Mouse (Mus musculus) liver, embryonic 15.5 days (tissue): ENCODE measurements around the gene Lrrtm1. TPM values are rescaled to one million over a fixed set of nuclear protein-coding genes. Genes with fewer than 3 reads are reported as not detected.

Source experiments
- ATAC-seq: fragments of 200-750 bp; cut with Nextera tagmentation; 2 replicates; pipeline ENCODE4 v1.8.0; 2017; ENCODE audit warnings: moderate number of reproducible peaks, mild to moderate bottlenecking, moderate library complexity; ENCODE audit not compliant: insufficient read depth
- H3K27ac ChIP-seq: fragments of 300-500 bp; sonication (generic); replicated peaks from 2 replicates; pipeline ENCODE4 v1.5.1; 2015; ENCODE audit warnings: mild to moderate bottlenecking, inconsistent platforms
- H3K27me3 ChIP-seq: fragments of 300-500 bp; sonication (generic); 2 replicates; pipeline ENCODE4 v1.6.1; 2015; ENCODE audit warnings: mild to moderate bottlenecking, inconsistent platforms
- H3K36me3 ChIP-seq: fragments of 300-500 bp; sonication (generic); replicated peaks from 2 replicates; pipeline ENCODE4 v1.6.1; 2015; ENCODE audit warnings: moderate library complexity, mild to moderate bottlenecking, inconsistent platforms
- H3K4me1 ChIP-seq: fragments of 300-500 bp; sonication (generic); replicated peaks from 2 replicates; pipeline ENCODE4 v1.6.1; 2015; ENCODE audit warnings: inconsistent platforms
- H3K4me2 ChIP-seq: fragments of 300-500 bp; sonication (generic); 2 replicates; pipeline ENCODE4 v1.6.1; 2015; ENCODE audit warnings: moderate library complexity, mild to moderate bottlenecking, inconsistent platforms
- H3K4me3 ChIP-seq: fragments of 300-500 bp; sonication (generic); replicated peaks from 2 replicates; pipeline ENCODE4 v1.5.1; 2015; ENCODE audit warnings: mild to moderate bottlenecking, inconsistent platforms
- H3K9ac ChIP-seq: fragments of 300-500 bp; sonication (generic); 2 replicates; pipeline ENCODE4 v1.6.1; 2015; ENCODE audit warnings: moderate library complexity, mild to moderate bottlenecking, inconsistent platforms
- H3K9me3 ChIP-seq: fragments of 300-500 bp; sonication (generic); replicated peaks from 2 replicates; pipeline ENCODE4 v1.6.1; 2016; ENCODE audit warnings: inconsistent platforms
- WGBS: fragments of 180-500 bp; shearing (Covaris S2); methylation state at CpG from one replicate; pipeline ENCODE4 v1.1.7; 2015; ENCODE audit warnings: mixed read lengths; ENCODE audit not compliant: insufficient replicate concordance; 5-methylcytosine and 5-hydroxymethylcytosine counted together
- polyA plus RNA-seq: library from polyadenylated mRNA; unstranded; fragments of >200 nt; fragmentation: Nextera tagmentation; extraction: Ambion mirVana; gene quantifications from 2 replicates; pipeline ENCODE4 v1.2.1, GENCODE M21; 2015

Gene Lrrtm1
- polyA plus RNA-seq = 0.07 and 0.09 TPM in 2 replicates

- Histone ChIP-seq H3K4me1 (no peaks in the 10 kb centered on the region), H3K36me3 (no peaks in the 10 kb centered on the region), H3K27ac (no peak within 1 kb of the TSS), H3K9me3 (no peaks in the 10 kb centered on the region), H3K4me3 (no peak within 1 kb of the TSS), H3K4me2 (peak within 1 kb of the TSS; percentile 25; the same call in 1 of the 2 replicates), H3K9ac (no peak within 1 kb of the TSS), H3K27me3 (peaks cover 36% of the 10 kb centered on the region)
- no peak for ATAC-seq
- 2% methylated on average over 53 of the region's 53 CpGs for WGBS
These were observed at the start of gene Lrrtm1 for GRCm38 (mm10) chr6:77242601-77243406. Gene Lrrtm1 (plus strand): TSS chr6:77242689.

- Histone ChIP-seq H3K9ac (no peak overlapping the region), H3K4me3 (no peak overlapping the region), H3K36me3 (no peaks in the 10 kb centered on the region), H3K4me1 (no peaks in the 10 kb centered on the region), H3K27me3 (no peaks in the 10 kb centered on the region), H3K9me3 (no peaks in the 10 kb centered on the region), H3K4me2 (no peak overlapping the region), H3K27ac (no peak overlapping the region)
- ATAC-seq = no peak
- WGBS = 54% methylated on average over 3 of the region's 3 CpGs
These were observed 45.8 kb upstream of the Lrrtm1 start for GRCm38 (mm10) chr6:77196650-77197049.

- Histone ChIP-seq H3K27me3 (no peaks in the 10 kb centered on the region), H3K36me3 (no peaks in the 10 kb centered on the region), H3K4me3 (no peak overlapping the region), H3K4me2 (no peak overlapping the region), H3K4me1 (no peaks in the 10 kb centered on the region), H3K9ac (no peak overlapping the region), H3K27ac (no peak overlapping the region), H3K9me3 (no peaks in the 10 kb centered on the region)
- ATAC-seq = no peak
- WGBS = 68% methylated on average over 2 of the region's 2 CpGs
These were observed 43.1 kb upstream of the Lrrtm1 start for GRCm38 (mm10) chr6:77199375-77199774.

- ATAC-seq = no peak
- Histone ChIP-seq H3K27me3 (no peaks in the 10 kb centered on the region), H3K4me3 (no peak overlapping the region), H3K9me3 (no peaks in the 10 kb centered on the region), H3K36me3 (no peaks in the 10 kb centered on the region), H3K9ac (no peak overlapping the region), H3K4me2 (no peak overlapping the region), H3K27ac (no peak overlapping the region), H3K4me1 (no peaks in the 10 kb centered on the region)
- 74% methylated on average over 1 of the region's 1 CpGs for WGBS
These were observed 33.3 kb upstream of the Lrrtm1 start for GRCm38 (mm10) chr6:77209183-77209582.

GRCm38 (mm10) chr6:77209929-77210328 lies 32.6 kb upstream of the Lrrtm1 start:
- Histone ChIP-seq H3K36me3 (no peaks in the 10 kb centered on the region), H3K4me1 (no peaks in the 10 kb centered on the region), H3K27ac (no peak overlapping the region), H3K9ac (no peak overlapping the region), H3K4me3 (no peak overlapping the region), H3K9me3 (no peaks in the 10 kb centered on the region), H3K4me2 (no peak overlapping the region), H3K27me3 (no peaks in the 10 kb centered on the region)
- ATAC-seq = no peak
- 70% methylated on average over 3 of the region's 3 CpGs for WGBS

GRCm38 (mm10) chr6:77213757-77214409 lies 28.6 kb upstream of the Lrrtm1 start:
- Histone ChIP-seq H3K9ac (no peak overlapping the region), H3K4me2 (no peak overlapping the region), H3K36me3 (no peaks in the 10 kb centered on the region), H3K9me3 (no peaks in the 10 kb centered on the region), H3K4me1 (no peaks in the 10 kb centered on the region), H3K27me3 (no peaks in the 10 kb centered on the region), H3K27ac (no peak overlapping the region), H3K4me3 (no peak overlapping the region)
- no peak for ATAC-seq
- 26% methylated on average over 3 of the region's 3 CpGs for WGBS

- H3K4me1 ChIP-seq = no peaks in the 10 kb centered on the region
- H3K4me3 ChIP-seq = no peak overlapping the region
- no peaks in the 10 kb centered on the region for H3K36me3 ChIP-seq
- H3K27me3 ChIP-seq = no peaks in the 10 kb centered on the region
- no peak overlapping the region for H3K9ac ChIP-seq
- 49% methylated on average over 4 of the region's 4 CpGs for WGBS
- H3K27ac ChIP-seq = no peak overlapping the region
- H3K9me3 ChIP-seq = no peaks in the 10 kb centered on the region
- no peak overlapping the region for H3K4me2 ChIP-seq
- ATAC-seq = no peak
These were observed 27.2 kb upstream of the Lrrtm1 start for GRCm38 (mm10) chr6:77215322-77215721.

GRCm38 (mm10) chr6:77218875-77219274 lies 23.6 kb upstream of the Lrrtm1 start:
- Histone ChIP-seq H3K4me1 (no peaks in the 10 kb centered on the region), H3K27me3 (no peaks in the 10 kb centered on the region), H3K27ac (no peak overlapping the region), H3K4me3 (no peak overlapping the region), H3K36me3 (no peaks in the 10 kb centered on the region), H3K9me3 (no peaks in the 10 kb centered on the region), H3K4me2 (no peak overlapping the region), H3K9ac (no peak overlapping the region)
- ATAC-seq = no peak

- Histone ChIP-seq H3K36me3 (no peaks in the 10 kb centered on the region), H3K9me3 (no peaks in the 10 kb centered on the region), H3K4me1 (no peaks in the 10 kb centered on the region), H3K4me3 (no peak overlapping the region), H3K27me3 (no peaks in the 10 kb centered on the region), H3K27ac (no peak overlapping the region), H3K9ac (no peak overlapping the region), H3K4me2 (no peak overlapping the region)
- 69% methylated on average over 4 of the region's 4 CpGs for WGBS
- ATAC-seq = no peak
These were observed 21.7 kb upstream of the Lrrtm1 start for GRCm38 (mm10) chr6:77220776-77221175.

GRCm38 (mm10) chr6:77222849-77223638 lies 19.4 kb upstream of the Lrrtm1 start:
- no peaks in the 10 kb centered on the region for H3K4me1 ChIP-seq
- no peaks in the 10 kb centered on the region for H3K9me3 ChIP-seq
- no peaks in the 10 kb centered on the region for H3K36me3 ChIP-seq
- H3K9ac ChIP-seq = no peak overlapping the region
- ATAC-seq = no peak
- H3K27ac ChIP-seq = no peak overlapping the region
- 60% methylated on average over 16 of the region's 16 CpGs for WGBS
- H3K4me2 ChIP-seq = no peak overlapping the region
- H3K4me3 ChIP-seq = no peak overlapping the region
- no peaks in the 10 kb centered on the region for H3K27me3 ChIP-seq

- Histone ChIP-seq H3K36me3 (no peaks in the 10 kb centered on the region), H3K9ac (no peak overlapping the region), H3K9me3 (no peaks in the 10 kb centered on the region), H3K27ac (no peak overlapping the region), H3K4me2 (no peak overlapping the region), H3K4me3 (no peak overlapping the region), H3K4me1 (no peaks in the 10 kb centered on the region), H3K27me3 (peaks cover 33% of the 10 kb centered on the region)
- WGBS = 15% methylated on average over 1 of the region's 1 CpGs
- ATAC-seq = no peak
These were observed 2.1 kb upstream of the Lrrtm1 start for GRCm38 (mm10) chr6:77240426-77240825.
